Mouse (Mus musculus): ENCODE data around the gene Ube4b. TPM values are rescaled to one million over a fixed set of nuclear protein-coding genes. Genes with fewer than 3 reads are reported as not detected.

Ube4b gene
- polyA plus RNA-seq, 1 experiment from 2014 or later = 82.8 TPM

- no peaks in the 10 kb centered on the region for H3K27me3 ChIP-seq
- H3K27ac ChIP-seq = no peak overlapping the region
- no peak overlapping the region for H3K9ac ChIP-seq
- no peaks in the 10 kb centered on the region for H3K4me1 ChIP-seq
- no peak overlapping the region for H3K4me2 ChIP-seq (replicated peaks)
- ATAC-seq (ENCODE audit: low FRiP score) = no peak
- H3K9me3 ChIP-seq (replicated peaks) = no peaks in the 10 kb centered on the region
- WGBS = 89% methylated on average over 16 of the region's 16 CpGs
- H3K36me3 ChIP-seq = peaks cover 16% of the 10 kb centered on the region
- H3K4me3 ChIP-seq = no peak overlapping the region
Observed at GRCm38 (mm10) chr4:149323730-149324129, 102.8 kb downstream of the Ube4b start.

GRCm38 (mm10) chr4:149322718-149323117 lies 103.8 kb downstream of the Ube4b start:
- Histone ChIP-seq H3K4me2 (replicated peaks) (no peak overlapping the region), H3K27me3 (no peaks in the 10 kb centered on the region), H3K4me3 (no peak overlapping the region), H3K9ac (no peak overlapping the region), H3K4me1 (no peaks in the 10 kb centered on the region), H3K9me3 (replicated peaks) (no peaks in the 10 kb centered on the region), H3K36me3 (peaks cover 7% of the 10 kb centered on the region), H3K27ac (no peak overlapping the region)
- 78% methylated on average over 6 of the region's 6 CpGs for WGBS
- ATAC-seq (ENCODE audit: low FRiP score) = no peak

- H3K4me2 ChIP-seq (replicated peaks) = no peak overlapping the region
- H3K4me1 ChIP-seq = no peaks in the 10 kb centered on the region
- ATAC-seq (ENCODE audit: low FRiP score) = no peak
- H3K4me3 ChIP-seq = no peak overlapping the region
- WGBS = 71% methylated on average over 4 of the region's 4 CpGs
- H3K36me3 ChIP-seq = peaks cover 3% of the 10 kb centered on the region
- H3K27me3 ChIP-seq = no peaks in the 10 kb centered on the region
- H3K9ac ChIP-seq = no peak overlapping the region
- no peaks in the 10 kb centered on the region for H3K9me3 ChIP-seq (replicated peaks)
- no peak overlapping the region for H3K27ac ChIP-seq
Observed at GRCm38 (mm10) chr4:149322286-149322685, 104.3 kb downstream of the Ube4b start.

GRCm38 (mm10) chr4:149319088-149319487 lies 107.5 kb downstream of the Ube4b start:
- no peak overlapping the region for H3K4me2 ChIP-seq (replicated peaks)
- ATAC-seq (ENCODE audit: low FRiP score) = no peak
- WGBS = 65% methylated on average over 9 of the region's 9 CpGs
- no peak overlapping the region for H3K9ac ChIP-seq
- H3K27me3 ChIP-seq = no peaks in the 10 kb centered on the region
- H3K27ac ChIP-seq = no peak overlapping the region
- no peaks in the 10 kb centered on the region for H3K4me1 ChIP-seq
- H3K36me3 ChIP-seq = no peaks in the 10 kb centered on the region
- no peak overlapping the region for H3K4me3 ChIP-seq
- no peaks in the 10 kb centered on the region for H3K9me3 ChIP-seq (replicated peaks)

GRCm38 (mm10) chr4:149317387-149317786 lies 109.2 kb downstream of the Ube4b start:
- no peaks in the 10 kb centered on the region for H3K4me1 ChIP-seq
- no peak overlapping the region for H3K4me2 ChIP-seq (replicated peaks)
- no peak overlapping the region for H3K9ac ChIP-seq
- no peaks in the 10 kb centered on the region for H3K27me3 ChIP-seq
- ATAC-seq (ENCODE audit: low FRiP score) = no peak
- H3K4me3 ChIP-seq = no peak overlapping the region
- no peaks in the 10 kb centered on the region for H3K36me3 ChIP-seq
- no peaks in the 10 kb centered on the region for H3K9me3 ChIP-seq (replicated peaks)
- 54% methylated on average over 5 of the region's 5 CpGs for WGBS
- peak overlapping the region; percentile 44; the same call in 1 of the 2 replicates for H3K27ac ChIP-seq

GRCm38 (mm10) chr4:149314275-149314837 lies 112.2 kb downstream of the Ube4b start:
- no peak overlapping the region for H3K9ac ChIP-seq
- no peak overlapping the region for H3K4me2 ChIP-seq (replicated peaks)
- H3K4me3 ChIP-seq = no peak overlapping the region
- no peaks in the 10 kb centered on the region for H3K9me3 ChIP-seq (replicated peaks)
- no peaks in the 10 kb centered on the region for H3K36me3 ChIP-seq
- no peak overlapping the region for H3K27ac ChIP-seq
- ATAC-seq (ENCODE audit: low FRiP score) = no peak
- no peaks in the 10 kb centered on the region for H3K4me1 ChIP-seq
- H3K27me3 ChIP-seq = no peaks in the 10 kb centered on the region
- WGBS = 92% methylated on average over 11 of the region's 11 CpGs

- ATAC-seq (ENCODE audit: low FRiP score) = no peak
- Histone ChIP-seq H3K9me3 (replicated peaks) (no peaks in the 10 kb centered on the region), H3K9ac (no peak overlapping the region), H3K27me3 (no peaks in the 10 kb centered on the region), H3K4me1 (peaks cover 6% of the 10 kb centered on the region), H3K27ac (no peak overlapping the region), H3K4me2 (replicated peaks) (no peak overlapping the region), H3K4me3 (no peak overlapping the region), H3K36me3 (no peaks in the 10 kb centered on the region)
- WGBS = 79% methylated on average over 12 of the region's 12 CpGs
Observed at GRCm38 (mm10) chr4:149313558-149314253, 112.8 kb downstream of the Ube4b start.

GRCm38 (mm10) chr4:149311996-149312395 lies 114.6 kb downstream of the Ube4b start:
- H3K4me2 ChIP-seq (replicated peaks) = no peak overlapping the region
- no peak overlapping the region for H3K9ac ChIP-seq
- H3K9me3 ChIP-seq (replicated peaks) = no peaks in the 10 kb centered on the region
- no peak overlapping the region for H3K4me3 ChIP-seq
- 77% methylated on average over 5 of the region's 5 CpGs for WGBS
- no peaks in the 10 kb centered on the region for H3K36me3 ChIP-seq
- ATAC-seq (ENCODE audit: low FRiP score) = no peak
- peaks cover 11% of the 10 kb centered on the region for H3K4me1 ChIP-seq
- H3K27ac ChIP-seq = no peak overlapping the region
- no peaks in the 10 kb centered on the region for H3K27me3 ChIP-seq

- ATAC-seq (ENCODE audit: low FRiP score) = no peak
- Histone ChIP-seq H3K4me1 (peaks cover 34% of the 10 kb centered on the region), H3K36me3 (no peaks in the 10 kb centered on the region), H3K27ac (peak overlapping the region; percentile 99), H3K27me3 (no peaks in the 10 kb centered on the region), H3K4me3 (peak overlapping the region; percentile 100), H3K9me3 (replicated peaks) (no peaks in the 10 kb centered on the region), H3K4me2 (replicated peaks) (peak overlapping the region; percentile 67), H3K9ac (peak overlapping the region; percentile 98)
- 31% methylated on average over 3 of the region's 3 CpGs for WGBS
Observed at GRCm38 (mm10) chr4:149308491-149308820, 118.1 kb downstream of the Ube4b start.

- WGBS = under 1% methylated on average over 79 of the region's 79 CpGs
- H3K9ac ChIP-seq = peak within 1 kb of the TSS; percentile 98
- H3K4me1 ChIP-seq = peaks cover 40% of the 10 kb centered on the region
- peak within 1 kb of the TSS; percentile 67 for H3K4me2 ChIP-seq (replicated peaks)
- peak within 1 kb of the TSS; percentile 100 for H3K4me3 ChIP-seq
- no peaks in the 10 kb centered on the region for H3K27me3 ChIP-seq
- H3K9me3 ChIP-seq (replicated peaks) = no peaks in the 10 kb centered on the region
- peak; percentile 96 for ATAC-seq (ENCODE audit: low FRiP score)
- peak within 1 kb of the TSS; percentile 99 for H3K27ac ChIP-seq
- no peaks in the 10 kb centered on the region for H3K36me3 ChIP-seq
Observed at GRCm38 (mm10) chr4:149307596-149308490, 118.7 kb downstream of the Ube4b start, which contains the start of gene Kif1b. Gene Kif1b, minus strand, starts transcription at chr4:149307693.

GRCm38 (mm10) chr4:149306712-149307595 lies 119.6 kb downstream of the Ube4b start:
- peak overlapping the region; percentile 67 for H3K4me2 ChIP-seq (replicated peaks)
- peak overlapping the region; percentile 98 for H3K9ac ChIP-seq
- H3K27ac ChIP-seq = peak overlapping the region; percentile 99
- H3K27me3 ChIP-seq = no peaks in the 10 kb centered on the region
- WGBS = under 1% methylated on average over 69 of the region's 83 CpGs
- no peaks in the 10 kb centered on the region for H3K9me3 ChIP-seq (replicated peaks)
- H3K4me3 ChIP-seq = peak overlapping the region; percentile 100
- ATAC-seq (ENCODE audit: low FRiP score) = peak; percentile 65
- H3K4me1 ChIP-seq = peaks cover 45% of the 10 kb centered on the region
- H3K36me3 ChIP-seq = no peaks in the 10 kb centered on the region

Measured in hindbrain, embryonic 12.5 days (tissue).